Mouse (Mus musculus) adrenal gland (tissue): ENCODE results near the gene Ints11.

Experiments used
- intact Hi-C: fragments of 180-260 bp; cut with DNase I; formaldehyde crosslinking; loops from one replicate; pipeline ENCODE4 v1.15.1; 2025

Ints11 gene

DNA sequence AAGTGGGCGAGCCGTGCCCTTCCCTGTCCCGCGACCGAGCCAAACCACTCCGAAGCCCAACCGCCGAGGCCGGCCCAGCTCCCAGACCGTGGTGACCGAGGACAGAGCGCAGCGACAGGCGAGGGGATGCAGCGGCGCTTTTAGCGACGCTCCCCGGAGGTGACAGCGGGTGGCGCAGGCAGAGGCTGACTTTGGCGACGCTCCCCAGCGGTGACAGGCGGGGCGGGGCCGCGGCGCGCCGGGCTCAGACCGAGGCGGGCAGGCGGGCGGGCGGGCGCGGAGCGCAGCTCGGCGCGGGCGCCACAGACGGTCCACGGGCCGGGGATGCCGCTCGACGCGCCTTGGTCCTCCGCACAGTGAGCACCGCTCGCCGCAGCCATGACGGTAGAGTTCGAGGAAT, 22.7 kb downstream of the Ints11 start:
- intact Hi-C loops: no loop called here

DNA sequence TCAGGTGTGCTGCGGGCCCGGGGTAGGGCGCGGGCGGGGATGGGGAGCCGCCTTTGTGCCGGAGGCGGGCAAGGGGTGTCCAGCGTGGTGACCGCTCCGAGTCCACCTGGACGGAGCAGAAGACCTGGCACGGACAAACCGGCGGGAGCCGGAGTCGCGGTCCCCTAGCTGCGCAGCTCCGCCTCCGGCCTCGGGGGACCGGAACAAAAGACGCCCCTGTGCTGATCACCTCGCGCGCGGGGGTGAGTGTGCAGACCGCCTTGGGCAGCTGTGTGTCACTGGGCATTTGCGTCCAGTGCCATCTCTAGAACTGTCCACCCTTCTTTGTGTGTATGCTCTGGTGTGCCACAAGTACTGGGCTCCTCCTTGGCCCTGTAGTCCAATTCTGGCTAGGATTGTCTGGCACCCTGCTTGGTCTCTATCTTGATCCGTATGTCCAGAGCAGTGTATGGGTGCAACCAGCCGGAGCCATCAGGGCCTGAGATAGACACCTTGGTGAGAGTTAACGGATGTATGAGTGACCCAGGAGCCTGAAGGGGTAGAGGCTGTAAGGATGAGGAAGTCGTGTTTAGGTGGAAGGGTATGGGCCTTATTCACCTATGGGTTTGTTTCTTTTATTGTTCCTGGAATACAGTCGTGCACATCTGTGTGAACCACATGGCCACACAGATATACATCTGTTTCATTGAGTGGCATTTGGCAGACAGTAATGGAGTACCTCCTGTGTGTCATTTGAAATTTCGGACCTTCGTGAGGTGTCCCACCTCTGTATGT, 23.3 kb downstream of the Ints11 start:
- intact Hi-C loops: no loop called here

DNA sequence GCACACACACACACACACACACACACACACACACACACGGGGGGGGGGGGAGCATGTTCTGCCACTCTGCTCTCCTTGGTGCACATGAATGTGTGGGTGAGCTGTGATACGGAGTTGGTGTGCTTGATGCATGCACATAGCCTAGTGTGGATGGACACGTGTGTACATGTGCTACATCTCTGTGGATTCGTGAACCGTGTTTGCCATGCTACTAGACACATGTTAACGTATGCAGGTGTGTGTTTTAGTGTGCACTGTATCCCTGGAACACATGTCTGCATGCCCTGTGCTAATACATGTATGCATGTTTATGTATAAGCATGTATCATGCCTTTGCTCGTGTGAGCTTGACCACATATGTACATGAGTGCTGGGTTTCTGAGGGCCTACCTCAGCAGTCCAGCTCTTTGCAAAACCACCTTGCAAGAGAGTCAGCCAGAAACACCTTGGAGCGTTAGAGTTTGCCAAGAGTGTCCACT, 23.9 kb downstream of the Ints11 start:
- intact Hi-C loops: no loop called here

DNA sequence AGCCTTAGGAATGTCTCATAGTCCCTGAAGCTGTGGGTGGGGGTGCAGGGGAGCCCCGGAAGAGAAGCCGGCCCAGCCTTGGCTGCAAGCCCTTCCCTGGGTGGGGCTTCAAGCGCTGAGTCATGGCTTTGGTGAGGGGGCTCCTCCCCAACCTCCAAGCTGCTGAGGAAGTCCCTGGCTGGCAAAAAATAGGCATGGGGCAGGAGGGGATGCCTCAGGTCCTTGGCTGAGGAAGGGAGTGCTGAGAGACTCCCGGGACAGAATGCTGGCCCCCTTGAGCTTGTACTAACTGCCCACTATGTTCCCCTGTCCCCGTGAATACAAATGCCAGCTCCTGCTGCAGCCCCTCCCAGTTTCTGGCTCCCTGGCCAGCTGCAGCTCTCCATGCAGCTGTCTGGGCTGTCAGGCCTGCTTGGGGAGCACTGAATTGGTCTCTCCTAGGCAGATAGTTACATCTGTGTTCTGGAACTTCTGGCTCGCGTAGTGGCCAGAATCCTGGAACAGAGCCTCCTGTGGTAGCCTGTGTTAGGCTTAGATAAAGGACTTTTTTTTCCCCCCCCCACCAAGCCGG, 25.1 kb downstream of the Ints11 start:
- intact Hi-C loops: loop anchor here (2.0 kb wide), 1 partner anchor 48 kb away; the partner anchor contains the start of gene Ube2j2

DNA sequence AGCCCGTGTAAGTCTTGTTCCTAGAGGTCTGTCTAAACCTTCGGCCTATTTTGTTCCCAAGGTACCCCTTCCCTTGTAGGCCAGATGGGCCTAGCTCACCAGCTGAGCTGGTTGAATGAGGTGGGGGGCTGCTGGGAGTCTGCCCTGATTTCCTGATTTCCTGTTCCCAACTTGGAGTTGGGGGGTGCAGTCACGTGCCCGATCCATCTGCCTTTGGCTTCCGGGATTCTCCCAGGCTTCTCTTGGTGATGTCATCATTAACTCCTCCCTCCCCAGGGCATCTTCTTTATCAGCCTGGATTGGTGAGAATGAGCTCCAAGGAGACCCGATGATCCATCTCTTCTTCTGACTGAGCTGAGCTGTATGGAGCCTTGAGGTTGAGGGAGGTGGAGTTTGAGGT, 25.9 kb downstream of the Ints11 start:
- intact Hi-C loops: loop anchor here (2.0 kb wide), 1 partner anchor 48 kb away; the partner anchor contains the start of gene Ube2j2

DNA sequence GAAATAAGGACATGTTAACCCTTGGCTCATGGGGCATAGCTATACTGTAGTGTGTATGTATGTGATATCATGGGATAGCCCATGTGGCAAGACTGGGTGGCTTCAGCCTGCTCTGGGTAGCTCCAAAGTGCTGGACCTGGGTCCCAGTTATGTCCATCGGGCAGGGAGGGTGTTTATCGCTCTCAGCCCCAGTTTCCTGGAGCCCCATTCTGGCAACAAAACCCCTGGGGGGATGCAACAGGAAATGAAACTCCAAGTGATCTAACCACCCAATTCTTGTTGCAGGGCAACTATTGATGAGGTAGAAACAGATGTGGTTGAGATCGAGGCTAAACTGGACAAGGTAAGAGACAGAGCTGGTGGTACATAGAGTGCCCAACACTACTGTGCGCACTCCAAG, 26.5 kb downstream of the Ints11 start:
- intact Hi-C loops: loop anchor here (2.0 kb wide), 1 partner anchor 47 kb away; the partner anchor contains the start of gene Ube2j2

DNA sequence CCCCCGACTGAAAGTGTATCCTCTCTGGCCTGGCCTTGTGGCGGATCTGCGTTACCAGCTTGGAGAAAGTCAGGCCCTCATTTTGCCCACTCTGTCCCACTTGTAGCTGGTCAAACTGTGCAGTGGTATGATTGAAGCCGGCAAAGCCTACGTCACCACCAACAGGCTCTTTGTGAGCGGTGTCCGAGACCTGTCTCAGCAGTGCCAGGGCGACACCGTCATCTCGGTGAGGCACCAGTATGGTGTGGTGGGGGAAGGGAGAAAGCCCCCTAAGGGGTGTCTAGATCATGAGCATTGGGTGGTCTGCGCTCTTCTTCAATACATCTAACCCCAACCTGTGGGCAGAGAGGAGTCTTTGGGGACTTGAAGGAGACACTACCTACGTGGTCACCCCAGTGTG, 27.1 kb downstream of the Ints11 start:
- intact Hi-C loops: no loop called here

DNA sequence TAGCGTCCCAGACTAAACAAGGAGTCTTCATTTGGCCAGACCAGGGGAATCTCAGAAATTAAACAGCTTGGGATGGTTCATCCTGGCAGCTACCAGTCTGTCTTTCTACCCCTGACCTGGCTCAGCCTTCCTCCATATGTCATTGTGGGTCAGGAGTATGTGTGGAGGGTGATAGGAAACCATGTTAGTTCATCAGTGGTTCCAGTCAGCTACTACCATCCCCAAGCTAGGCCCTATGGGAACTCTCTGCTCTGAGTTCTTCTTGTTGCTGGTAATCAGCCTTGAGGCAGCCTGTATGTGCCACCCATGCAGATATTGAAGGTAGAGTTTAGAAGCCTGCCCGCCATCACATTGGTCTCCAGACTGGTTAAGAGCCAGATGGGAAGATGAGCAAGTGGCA, 29.0 kb downstream of the Ints11 start:
- intact Hi-C loops: no loop called here

DNA sequence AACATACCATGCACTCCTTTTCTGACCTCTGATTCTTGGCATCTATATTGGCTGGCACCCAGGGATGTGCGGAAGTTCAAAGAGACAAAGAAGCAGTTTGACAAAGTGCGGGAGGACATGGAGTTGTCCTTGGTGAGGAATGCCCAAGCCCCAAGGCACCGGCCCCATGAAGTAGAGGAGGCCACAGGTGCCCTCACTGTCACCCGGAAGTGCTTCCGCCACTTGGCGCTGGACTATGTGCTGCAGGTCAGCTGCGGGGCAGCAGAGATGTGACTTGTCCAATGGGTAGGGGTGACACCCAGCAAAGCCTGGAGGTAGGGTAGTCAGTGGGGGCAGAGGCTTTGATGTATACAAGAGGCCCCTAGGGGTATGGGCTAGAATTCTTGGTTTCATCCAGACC, 30.0 kb downstream of the Ints11 start:
- intact Hi-C loops: no loop called here

DNA sequence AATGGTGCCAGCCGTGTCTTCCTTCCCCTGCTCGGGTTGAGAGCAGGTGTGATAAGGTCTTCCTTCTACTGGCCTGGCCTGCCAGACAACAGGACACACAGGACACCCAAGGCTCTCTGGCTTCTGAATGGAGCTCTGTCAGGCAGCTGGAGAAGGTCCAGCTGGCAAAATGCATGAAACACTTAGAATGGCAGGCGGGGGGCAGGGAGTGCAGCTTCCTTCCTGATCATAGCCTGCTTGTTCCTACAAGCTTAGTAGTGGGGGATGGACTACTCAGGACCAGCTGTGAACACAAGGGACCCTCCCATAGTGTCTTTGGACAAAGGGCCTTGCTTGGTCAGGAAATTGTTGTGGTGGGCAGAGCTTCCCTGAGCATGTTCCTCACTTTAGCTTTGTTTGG, 31.9 kb downstream of the Ints11 start:
- intact Hi-C loops: no loop called here

DNA sequence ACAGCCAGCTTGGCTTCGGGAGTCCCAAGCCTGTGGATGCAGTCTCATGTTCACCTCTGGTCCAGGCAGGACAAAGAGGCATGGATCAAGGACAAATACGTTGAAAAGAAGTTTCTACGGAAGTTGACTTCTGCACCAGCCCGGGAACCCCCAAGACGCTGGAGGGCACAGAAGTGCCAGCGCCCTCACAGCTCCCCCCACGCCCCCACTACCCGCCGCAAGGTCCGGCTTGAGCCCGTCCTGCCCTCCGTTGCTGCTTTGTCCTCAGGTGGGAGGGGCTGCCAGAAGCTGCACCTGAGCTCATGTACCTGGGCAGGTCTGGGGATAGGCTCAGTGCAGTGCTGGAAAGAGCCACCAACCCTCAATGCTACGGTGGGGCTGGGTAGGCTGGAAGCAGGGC, 33.9 kb downstream of the Ints11 start:
- intact Hi-C loops: no loop called here

DNA sequence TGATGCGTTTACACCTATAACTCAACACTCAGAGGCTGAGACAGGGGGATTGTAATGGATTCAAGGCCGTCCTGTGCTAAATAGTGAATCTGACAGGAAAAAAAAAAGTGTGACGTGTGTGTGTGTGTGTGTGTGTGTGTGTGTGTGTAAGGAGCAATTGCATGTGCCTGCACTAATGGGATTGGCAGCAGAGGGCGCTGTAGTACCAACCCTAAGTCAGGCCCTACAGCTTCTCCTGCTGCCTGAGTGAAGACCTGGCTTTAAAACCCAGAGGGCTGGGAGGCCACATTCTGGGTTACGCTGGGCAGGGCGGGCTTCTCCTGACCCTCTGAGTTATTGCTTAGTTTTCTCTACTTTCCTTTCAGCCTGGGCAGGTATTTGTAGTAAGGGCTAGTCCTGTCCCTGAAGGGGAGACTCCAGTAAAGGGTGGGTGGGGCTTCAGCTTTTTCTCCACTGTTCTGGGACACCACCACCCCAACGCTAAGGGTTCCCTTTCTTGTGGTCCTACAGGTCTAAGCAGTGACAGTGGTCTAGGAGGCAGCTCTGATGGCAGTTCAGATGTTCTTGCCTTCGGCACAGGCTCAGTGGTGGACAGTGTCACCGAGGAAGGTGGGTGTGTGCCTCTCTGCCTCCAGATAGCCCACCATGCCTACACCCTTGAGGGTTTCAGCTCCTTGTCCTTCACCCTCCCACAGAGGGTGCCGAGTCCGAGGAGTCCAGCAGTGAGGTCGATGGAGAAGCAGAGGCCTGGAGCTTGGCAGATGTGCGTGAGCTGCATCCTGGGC, 35.2 kb downstream of the Ints11 start:
- intact Hi-C loops: no loop called here

DNA sequence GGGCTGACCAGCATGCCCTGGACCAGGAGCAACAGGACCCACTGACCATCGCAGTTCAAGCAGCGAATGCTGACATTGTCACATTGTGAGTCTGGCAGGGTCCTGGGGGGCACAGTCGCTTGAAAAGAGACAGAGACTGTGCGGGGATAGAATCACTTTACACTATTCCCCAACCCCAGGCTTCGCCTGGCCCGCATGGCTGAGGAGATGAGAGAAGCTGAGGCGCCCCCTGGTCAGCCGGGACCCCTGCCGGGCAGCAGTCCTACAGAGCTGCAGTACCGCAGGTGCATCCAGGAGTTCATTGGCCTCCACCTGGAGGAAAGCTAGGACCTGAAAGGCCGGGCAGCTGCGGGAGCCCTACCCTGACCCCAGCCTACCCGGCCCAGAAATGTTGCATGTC, 36.3 kb downstream of the Ints11 start:
- intact Hi-C loops: no loop called here

DNA sequence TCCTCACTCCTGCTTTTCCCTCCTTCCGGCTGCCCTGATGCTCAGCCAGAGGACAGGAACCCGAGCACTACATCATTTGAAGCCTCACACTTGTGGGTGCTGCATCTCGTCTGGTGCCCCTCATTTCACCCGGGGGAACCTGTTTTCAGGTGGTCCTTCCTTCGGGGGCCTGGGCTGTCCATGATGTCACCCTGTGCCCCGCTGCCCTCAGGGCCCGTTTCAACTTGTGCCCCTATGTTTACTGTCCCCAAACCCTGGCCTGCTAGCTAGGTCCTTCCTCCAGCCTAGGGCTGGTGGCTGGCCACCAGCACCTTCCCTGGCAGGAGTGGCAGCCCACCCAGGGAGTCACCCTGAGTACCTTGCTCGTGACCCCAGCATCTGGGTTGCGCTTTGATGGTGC, 36.8 kb downstream of the Ints11 start:
- intact Hi-C loops: no loop called here

DNA sequence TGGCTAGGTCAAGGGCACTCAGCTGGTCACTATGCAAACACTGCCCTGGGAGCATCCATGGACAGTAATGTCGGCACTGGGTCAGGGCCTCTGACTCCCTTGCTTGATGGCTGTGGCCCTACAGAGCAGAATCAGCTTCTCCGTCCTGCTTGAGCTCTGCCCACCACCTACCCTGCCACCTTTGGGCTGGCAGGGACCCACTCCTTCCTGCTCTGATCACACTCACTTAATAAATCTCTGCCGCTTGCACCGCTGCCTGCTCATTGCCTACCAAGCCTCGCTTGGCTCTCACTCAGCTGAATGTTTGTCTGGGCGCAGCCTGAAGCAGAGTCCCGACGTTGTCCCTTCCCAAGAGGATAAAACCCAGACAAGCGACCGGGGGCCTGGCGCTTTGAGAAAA, 37.7 kb downstream of the Ints11 start:
- intact Hi-C loops: no loop called here

DNA sequence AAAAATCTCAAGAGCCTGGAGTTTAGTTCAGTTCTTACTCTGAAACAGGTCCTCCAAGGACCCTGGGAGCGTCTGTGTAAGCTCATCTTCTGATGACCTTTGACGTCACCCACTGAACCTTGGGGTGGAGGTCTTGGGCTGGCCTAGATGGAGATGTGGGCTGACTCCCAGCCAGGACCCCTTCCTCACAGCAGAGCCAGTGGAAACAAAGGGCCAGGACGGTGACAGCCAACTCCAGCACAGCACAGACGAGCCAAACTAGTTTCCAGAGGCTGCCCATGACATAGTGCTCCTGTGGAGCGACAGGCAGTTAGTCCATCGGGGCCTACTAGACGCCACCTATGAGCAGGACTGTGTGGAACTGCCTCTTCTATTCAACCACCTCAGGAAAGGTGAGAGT, 38.9 kb downstream of the Ints11 start:
- intact Hi-C loops: no loop called here

DNA sequence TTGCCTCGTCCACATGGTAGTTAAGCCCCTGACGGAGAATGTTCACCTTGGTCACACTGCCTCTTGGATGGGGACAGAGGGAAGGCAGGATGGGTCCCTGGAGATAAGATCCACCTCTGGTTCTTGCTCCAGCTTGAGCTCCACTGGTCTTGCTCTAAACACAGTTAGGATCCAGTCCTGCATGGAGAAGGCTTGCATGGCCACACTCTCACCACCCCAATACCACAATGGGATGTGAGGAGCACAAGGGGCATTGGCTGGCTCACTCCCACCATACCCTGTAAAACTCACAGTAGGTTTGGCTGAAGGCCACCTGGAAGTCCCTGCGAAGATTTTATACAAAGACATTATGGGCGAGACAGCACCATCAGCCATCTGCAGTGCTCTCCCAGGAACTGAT, 39.4 kb downstream of the Ints11 start:
- intact Hi-C loops: no loop called here

DNA sequence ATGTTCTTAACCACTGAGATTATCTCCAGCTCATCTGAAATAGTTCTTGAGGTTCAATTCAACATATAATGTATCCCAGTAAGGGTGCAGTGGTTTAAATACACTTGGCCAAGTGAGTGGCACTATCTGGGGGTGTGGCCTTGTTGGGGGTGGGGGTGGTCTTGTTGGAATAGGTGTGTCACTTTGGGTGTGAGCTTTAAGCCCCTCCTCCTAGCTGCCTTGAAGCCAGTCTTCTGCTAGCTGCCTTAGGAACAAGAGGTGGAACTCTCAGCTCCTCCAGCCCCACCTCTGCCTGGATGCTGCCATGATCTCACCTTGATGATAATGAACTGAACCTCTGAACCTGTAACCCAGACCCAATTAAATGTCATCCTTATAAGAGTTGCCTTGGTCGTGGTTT, 62.7 kb downstream of the Ints11 start:
- intact Hi-C loops: no loop called here
